Mouse (Mus musculus) midbrain, embryonic 13.5 days (tissue): Measurements from ENCODE around the gene Hfe2. TPM values are rescaled to one million over a fixed set of nuclear protein-coding genes. Genes with fewer than 3 reads are reported as not detected.

Experiments used
- ATAC-seq: fragments of 200-750 bp; cut with Nextera tagmentation; 2 replicates; pipeline ENCODE4 v1.8.0; 2017; ENCODE audit warnings: mild to moderate bottlenecking, moderate TSS enrichment, moderate library complexity
- H3K27ac ChIP-seq: fragments of 300-500 bp; sonication (generic); 2 replicates; pipeline ENCODE4 v1.5.1; 2015; ENCODE audit warnings: inconsistent platforms, mild to moderate bottlenecking, moderate library complexity
- H3K27me3 ChIP-seq: fragments of 300-500 bp; sonication (generic); 2 replicates; pipeline ENCODE4 v1.6.1; 2015; ENCODE audit warnings: mild to moderate bottlenecking, inconsistent platforms
- H3K36me3 ChIP-seq: fragments of 300-500 bp; sonication (generic); 2 replicates; pipeline ENCODE4 v1.6.1; 2015; ENCODE audit warnings: mild to moderate bottlenecking, inconsistent platforms
- H3K4me1 ChIP-seq: fragments of 300-500 bp; sonication (generic); replicated peaks from 2 replicates; pipeline ENCODE4 v1.6.1; 2015; ENCODE audit warnings: inconsistent platforms
- H3K4me2 ChIP-seq: fragments of 300-500 bp; sonication (generic); replicated peaks from 2 replicates; pipeline ENCODE4 v1.6.1; 2015; ENCODE audit warnings: moderate library complexity, mild to moderate bottlenecking, inconsistent platforms
- H3K4me3 ChIP-seq: fragments of 300-500 bp; sonication (generic); replicated peaks from 2 replicates; pipeline ENCODE4 v1.5.1; 2015; ENCODE audit warnings: mild to moderate bottlenecking, inconsistent platforms
- H3K9ac ChIP-seq: fragments of 300-500 bp; sonication (generic); replicated peaks from 2 replicates; pipeline ENCODE4 v1.6.1; 2015; ENCODE audit warnings: mild to moderate bottlenecking, inconsistent platforms
- H3K9me3 ChIP-seq: fragments of 300-500 bp; sonication (generic); 2 replicates; pipeline ENCODE4 v1.6.1; 2016; ENCODE audit warnings: mild to moderate bottlenecking, inconsistent platforms
- WGBS: fragments of 180-500 bp; shearing (Covaris S2); methylation state at CpG from one replicate; pipeline ENCODE4 v1.1.7; 2015; 5-methylcytosine and 5-hydroxymethylcytosine counted together
- polyA plus RNA-seq: library from polyadenylated mRNA; unstranded; fragments of >200 nt; fragmentation: Nextera tagmentation; extraction: Ambion mirVana; gene quantifications from 2 replicates; pipeline ENCODE4 v1.2.1, GENCODE M21; 2015

The Hfe2 gene
- polyA plus RNA-seq, 1 experiment from 2014 or later, result 0.62 TPM

GRCm38 (mm10) chr3:96573611-96574511 lies 48.9 kb downstream of the Hfe2 start:
- no peaks in the 10 kb centered on the region for H3K9me3 ChIP-seq
- 86% methylated on average over 19 of the region's 19 CpGs for WGBS
- no peak for ATAC-seq
- H3K4me3 ChIP-seq, result no peak overlapping the region
- H3K4me2 ChIP-seq, result no peak overlapping the region
- H3K27ac ChIP-seq, result no peak overlapping the region
- peaks cover 14% of the 10 kb centered on the region for H3K4me1 ChIP-seq
- H3K9ac ChIP-seq, result no peak overlapping the region
- H3K27me3 ChIP-seq, result no peaks in the 10 kb centered on the region
- no peaks in the 10 kb centered on the region for H3K36me3 ChIP-seq

GRCm38 (mm10) chr3:96575272-96575984 lies 50.5 kb downstream of the Hfe2 start:
- Histone ChIP-seq H3K4me1 (peaks cover 16% of the 10 kb centered on the region), H3K36me3 (no peaks in the 10 kb centered on the region), H3K27ac (no peak overlapping the region), H3K4me2 (no peak overlapping the region), H3K27me3 (no peaks in the 10 kb centered on the region), H3K4me3 (no peak overlapping the region), H3K9me3 (no peaks in the 10 kb centered on the region), H3K9ac (no peak overlapping the region)
- no peak for ATAC-seq
- WGBS, result 87% methylated on average over 8 of the region's 8 CpGs

DNA sequence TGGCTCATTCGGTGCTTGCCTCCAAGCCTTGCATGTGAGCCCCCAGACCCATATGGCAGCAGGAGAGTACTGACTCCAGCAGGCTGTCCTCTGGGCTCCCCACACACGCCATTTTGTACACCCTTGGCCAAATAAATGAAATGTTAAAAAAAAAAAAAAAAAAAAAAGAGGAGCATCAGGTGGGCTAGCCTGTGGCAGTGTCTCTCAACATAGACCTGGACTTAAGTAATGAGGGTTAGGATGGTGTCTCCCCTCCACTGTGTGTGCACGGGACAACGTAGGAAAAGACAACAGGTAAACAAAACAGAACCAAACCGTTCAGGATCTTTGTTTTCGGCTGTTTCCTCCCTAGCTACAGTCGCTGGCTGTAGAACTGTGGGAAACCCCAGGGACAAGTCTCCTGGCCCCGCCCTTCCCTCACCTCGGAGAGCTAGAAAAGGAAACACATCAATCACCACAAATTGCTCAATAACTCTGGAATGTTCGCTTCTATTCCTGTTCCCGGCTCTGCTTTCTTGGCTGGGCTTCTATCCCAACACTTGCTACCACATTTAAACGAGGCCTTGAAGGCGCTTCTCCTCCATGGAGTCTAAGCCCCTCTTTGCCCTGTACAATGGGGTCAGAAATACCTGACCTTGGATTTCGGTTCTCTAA lies 51.2 kb downstream of the Hfe2 start:
- Histone ChIP-seq H3K4me3 (no peak overlapping the region), H3K9me3 (no peaks in the 10 kb centered on the region), H3K27me3 (peaks cover 4% of the 10 kb centered on the region; the same call in 1 of the 2 replicates), H3K4me1 (peaks cover 20% of the 10 kb centered on the region), H3K4me2 (peak overlapping the region; percentile 41), H3K9ac (no peak overlapping the region; the same call in 1 of the 2 replicates), H3K36me3 (no peaks in the 10 kb centered on the region), H3K27ac (peak overlapping the region; percentile 66)
- 76% methylated on average over 14 of the region's 14 CpGs for whole genome bisulfite sequencing
- ATAC-seq, result no peak

DNA sequence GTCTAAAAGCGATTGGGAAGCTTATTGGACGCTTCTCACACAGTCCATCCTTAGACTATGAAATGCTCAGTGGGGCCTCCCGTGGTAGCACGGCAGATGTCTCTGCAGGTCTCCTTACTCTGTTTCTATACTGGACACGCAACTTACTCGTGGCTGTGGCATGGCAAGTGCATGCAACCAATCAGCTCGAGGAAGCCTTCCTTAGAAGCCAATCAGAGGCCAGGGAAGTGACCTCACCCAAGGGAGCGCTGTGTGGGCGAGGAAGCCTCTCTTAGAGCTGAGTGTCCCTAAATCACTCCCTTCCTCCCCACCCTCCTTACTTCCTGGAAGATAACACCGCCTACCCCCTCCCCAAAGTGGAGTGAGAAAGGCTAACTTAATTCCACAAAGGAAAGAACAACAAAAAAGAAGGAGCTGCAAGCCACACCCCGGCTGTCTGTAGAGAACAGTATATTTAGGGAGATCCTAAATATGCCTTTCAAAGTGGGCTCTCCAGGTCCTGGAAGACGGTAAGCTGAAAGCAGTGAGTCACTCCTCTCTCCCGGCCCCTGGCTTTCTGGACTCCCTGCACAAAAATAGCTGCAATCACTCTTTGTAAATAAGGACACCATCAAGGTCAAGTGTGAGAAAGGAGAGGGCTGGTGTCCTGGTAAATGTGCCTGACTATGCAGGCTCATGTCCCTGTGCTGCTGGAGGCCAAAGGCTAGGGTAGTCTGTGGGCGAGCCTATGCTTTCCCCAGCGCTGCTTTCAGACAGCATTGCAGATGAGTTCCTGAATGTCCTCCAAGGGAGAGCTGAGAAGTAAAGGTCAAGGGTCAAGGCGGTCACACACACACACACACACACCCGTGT lies 51.9 kb downstream of the Hfe2 start, which contains the start of gene Gm16253:
Gm16253 (plus strand) TSS at position 295 of the 852 bp plus-strand sequence.
- Histone ChIP-seq H3K27ac (peak within 1 kb of the TSS; percentile 66), H3K27me3 (peaks cover 9% of the 10 kb centered on the region; the same call in 1 of the 2 replicates), H3K9ac (no peak within 1 kb of the TSS; the same call in 1 of the 2 replicates), H3K4me1 (peaks cover 20% of the 10 kb centered on the region), H3K9me3 (no peaks in the 10 kb centered on the region), H3K4me3 (no peak within 1 kb of the TSS; the same call in 1 of the 2 replicates), H3K4me2 (peak within 1 kb of the TSS; percentile 41), H3K36me3 (no peaks in the 10 kb centered on the region)
- peak; percentile 75 for ATAC-seq
- WGBS, result 32% methylated on average over 17 of the region's 17 CpGs

GRCm38 (mm10) chr3:96577566-96577965 lies 52.6 kb downstream of the Hfe2 start:
- Histone ChIP-seq H3K27ac (0 out of 2 replicates have a peak overlapping the region, but pooled peaks have one; percentile 42), H3K9ac (no peak overlapping the region), H3K27me3 (peaks cover 9% of the 10 kb centered on the region; the same call in 1 of the 2 replicates), H3K36me3 (no peaks in the 10 kb centered on the region), H3K4me3 (no peak overlapping the region), H3K4me1 (peaks cover 20% of the 10 kb centered on the region), H3K4me2 (no peak overlapping the region), H3K9me3 (no peaks in the 10 kb centered on the region)
- no peak for ATAC-seq
- WGBS, result 79% methylated on average over 4 of the region's 4 CpGs

Other genes starting within 250 kb of the Hfe2 start
- gene Fcgr1, start 231.2 kb upstream of the Hfe2 start, polyA plus RNA-seq, result 1.2 and 1.9 TPM in 2 replicates
- gene BC107364, start 72.9 kb upstream of the Hfe2 start, polyA plus RNA-seq, result not detected in 2 replicates
- gene Txnip, start 32.8 kb downstream of the Hfe2 start, polyA plus RNA-seq, result 52.2 and 57.6 TPM in 2 replicates
- gene Gm16253, start 51.8 kb downstream of the Hfe2 start, polyA plus RNA-seq, result 0.81 and 1.7 TPM in 2 replicates
- 41.1 and 42.0 TPM in 2 replicates for gene Polr3gl, start 69.0 kb downstream of the Hfe2 start, polyA plus RNA-seq
- 5.3 and 6.5 TPM in 2 replicates for gene Ankrd34a, start 71.5 kb downstream of the Hfe2 start, polyA plus RNA-seq
- gene Lix1l, start 76.0 kb downstream of the Hfe2 start, polyA plus RNA-seq, result 5.7 and 6.2 TPM in 2 replicates
- 147 TPM in 2 replicates for gene Rbm8a, start 104.8 kb downstream of the Hfe2 start, polyA plus RNA-seq
- 52.0 and 52.6 TPM in 2 replicates for gene Pex11b, start 110.2 kb downstream of the Hfe2 start, polyA plus RNA-seq
- gene Gm42957, start 110.3 kb downstream of the Hfe2 start, polyA plus RNA-seq, result 0.15 and 0.16 TPM in 2 replicates
- 0.71 and 0.81 TPM in 2 replicates for gene Itga10, start 120.4 kb downstream of the Hfe2 start, polyA plus RNA-seq
- gene Ankrd35, start 145.0 kb downstream of the Hfe2 start, polyA plus RNA-seq, result 0.58 and 0.59 TPM in 2 replicates
- gene Pias3, start 171.2 kb downstream of the Hfe2 start, polyA plus RNA-seq, result 33.9 and 36.7 TPM in 2 replicates
- 10.1 and 10.6 TPM in 2 replicates for gene Nudt17, start 183.4 kb downstream of the Hfe2 start, polyA plus RNA-seq
- gene Polr3c, start 202.5 kb downstream of the Hfe2 start, polyA plus RNA-seq, result 38.4 and 38.8 TPM in 2 replicates
- gene Rnf115, start 202.5 kb downstream of the Hfe2 start, polyA plus RNA-seq, result 76.2 and 80.2 TPM in 2 replicates